Mouse (Mus musculus) left cerebral cortex, adult 2 months (tissue): ENCODE measurements around the gene Strbp. TPM values are rescaled to one million over a fixed set of nuclear protein-coding genes. Genes with fewer than 3 reads are reported as not detected.
A peak's percentile ranks its signal among the peaks of the same experiment; 100 is the strongest.

ENCODE experiments used
- DNase-seq, 2 experiments: peaks; one replicate each; pipeline ENCODE4 v3.0.0; 2021 to 2022; ENCODE audit warnings: low spot score in 2 of 2, mixed read lengths in 1 of 2; ENCODE audit errors: extremely low spot score in 1 of 2
- H3K27ac ChIP-seq: fragments of 200-600 bp; 2 replicates; pipeline ENCODE4 v1.8.1; 2022
- H3K4me3 ChIP-seq: fragments of 200-600 bp; 2 replicates; pipeline ENCODE4 v1.8.1; 2022
- CTCF ChIP-seq: fragments of 200-600 bp; IDR thresholded peaks from 2 replicates; pipeline ENCODE4 v1.8.1; 2022; ENCODE audit warnings: antibody characterized with exemption, mild to moderate bottlenecking, moderate library complexity
- intact Hi-C: fragments of 180-260 bp; cut with DNase I; formaldehyde crosslinking; loops from one replicate; pipeline ENCODE4 v1.15.1; 2025
- total RNA-seq, 2 experiments: library from RNA; stranded (reverse); gene quantifications; 2 replicates each; pipeline ENCODE4 v1.2.3; 2021

Strbp gene
- total RNA-seq, 2 experiments from 2014 or later: 292 to 322 TPM

- TF ChIP-seq CTCF: no peak
- H3K27ac ChIP-seq: no peak overlapping the region
- intact Hi-C loops: no loop called here
- no peak for DNase-seq
- H3K4me3 ChIP-seq: no peak overlapping the region
These were observed 16.6 kb downstream of the Strbp start for GRCm38 (mm10) chr2:37687031-37687430.

GRCm38 (mm10) chr2:37684864-37685263 is 18.8 kb downstream of the Strbp start:
- H3K27ac ChIP-seq: no peak overlapping the region
- intact Hi-C loops: no loop called here
- peak; percentile 11 for TF ChIP-seq CTCF
- no peak for DNase-seq
- H3K4me3 ChIP-seq: no peak overlapping the region

GRCm38 (mm10) chr2:37682197-37682811 is 21.4 kb downstream of the Strbp start:
- TF ChIP-seq CTCF: no peak
- H3K4me3 ChIP-seq: no peak overlapping the region
- H3K27ac ChIP-seq: no peak overlapping the region
- DNase-seq: no peak
- intact Hi-C loops: no loop called here

GRCm38 (mm10) chr2:37651086-37651485 is 52.6 kb downstream of the Strbp start:
- TF ChIP-seq CTCF: no peak
- Histone ChIP-seq H3K27ac (no peak overlapping the region), H3K4me3 (no peak overlapping the region)
- DNase-seq: no peak
- intact Hi-C loops: no loop called here

GRCm38 (mm10) chr2:37649590-37649989 is 54.1 kb downstream of the Strbp start:
- Histone ChIP-seq H3K4me3 (no peak overlapping the region), H3K27ac (no peak overlapping the region)
- no peak for DNase-seq
- intact Hi-C loops: no loop called here
- TF ChIP-seq CTCF: no peak

- H3K4me3 ChIP-seq: no peak overlapping the region
- H3K27ac ChIP-seq: no peak overlapping the region
- TF ChIP-seq CTCF: no peak
- intact Hi-C loops: no loop called here
- no peak for DNase-seq
These were observed 54.7 kb downstream of the Strbp start for GRCm38 (mm10) chr2:37648966-37649365.

- no peak for DNase-seq
- Histone ChIP-seq H3K4me3 (no peak overlapping the region), H3K27ac (no peak overlapping the region)
- intact Hi-C loops: no loop called here
- TF ChIP-seq CTCF: no peak
These were observed 80.3 kb downstream of the Strbp start for GRCm38 (mm10) chr2:37623343-37623742.

DNA sequence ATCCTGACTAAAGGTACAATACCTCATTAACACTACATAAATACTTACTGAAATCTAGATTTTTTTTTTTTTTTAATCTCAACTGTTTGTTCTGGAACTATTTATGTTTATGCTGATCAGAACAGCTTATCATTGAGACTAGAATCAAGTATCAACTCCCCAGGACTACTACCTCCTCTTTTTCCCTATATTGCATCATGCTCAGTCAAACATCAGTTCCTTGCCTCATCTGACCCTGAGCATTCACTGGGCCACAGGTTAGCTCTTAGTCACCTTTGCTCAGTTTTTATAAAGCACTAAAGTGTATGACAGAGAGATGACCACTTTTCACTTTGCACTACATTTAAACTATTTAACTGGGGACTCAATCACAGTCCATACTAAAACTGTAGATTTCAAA is 115.7 kb downstream of the Strbp start:
- no peak for DNase-seq
- TF ChIP-seq CTCF: no peak
- H3K27ac ChIP-seq: no peak overlapping the region
- intact Hi-C loops: no loop called here
- no peak overlapping the region for H3K4me3 ChIP-seq

DNA sequence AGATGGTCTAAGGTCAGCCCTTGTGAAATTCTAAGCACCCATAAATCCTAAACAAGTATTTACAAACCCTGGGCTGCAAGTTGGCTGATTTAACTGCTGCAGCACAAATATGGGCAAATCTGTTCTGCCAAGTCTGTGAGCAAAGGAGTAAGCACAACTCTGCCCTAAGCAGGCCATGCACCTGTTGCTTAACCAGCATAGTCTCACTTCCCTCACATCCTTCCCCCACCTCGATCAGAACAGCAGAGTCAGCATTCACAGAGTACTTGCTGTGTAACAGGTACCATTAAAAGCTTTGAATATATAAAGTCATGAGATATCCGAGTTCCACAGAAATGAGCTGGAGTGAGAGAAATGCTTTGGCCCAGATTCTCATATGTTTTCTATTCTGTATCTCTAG is 125.5 kb downstream of the Strbp start:
- Histone ChIP-seq H3K4me3 (no peak overlapping the region), H3K27ac (no peak overlapping the region)
- intact Hi-C loops: loop anchor here (5.0 kb wide), 1 partner anchor 194 kb away; no protein-coding TSS in a partner anchor
- TF ChIP-seq CTCF: no peak
- DNase-seq: no peak

GRCm38 (mm10) chr2:37576661-37577060 is 127.0 kb downstream of the Strbp start:
- intact Hi-C loops: loop anchor here (5.0 kb wide), 1 partner anchor 196 kb away; no protein-coding TSS in a partner anchor
- H3K4me3 ChIP-seq: no peak overlapping the region
- peak overlapping the region; percentile 20; the same call in 1 of the 2 replicates for H3K27ac ChIP-seq
- no peak for TF ChIP-seq CTCF
- no peak for DNase-seq

DNA sequence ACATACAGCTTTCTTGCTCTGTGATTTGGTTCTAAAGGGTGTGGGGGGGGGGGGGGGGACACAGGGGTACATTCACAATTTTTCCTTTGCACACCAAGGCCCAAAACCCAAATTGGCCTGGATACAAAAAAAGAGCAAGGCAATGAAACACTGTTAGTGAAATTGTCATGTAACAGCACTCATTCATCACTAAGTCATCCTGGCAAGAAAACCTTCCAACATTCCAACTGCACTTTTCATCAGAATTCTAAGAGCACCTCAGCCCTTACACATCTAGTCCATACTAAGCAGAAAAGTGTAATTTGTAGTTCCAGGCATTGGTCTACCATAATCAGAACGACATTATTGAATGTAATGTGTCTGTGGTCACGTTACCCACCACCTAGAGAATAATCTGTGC is 131.5 kb downstream of the Strbp start:
- intact Hi-C loops: no loop called here
- Histone ChIP-seq H3K27ac (no peak overlapping the region), H3K4me3 (no peak overlapping the region)
- no peak for TF ChIP-seq CTCF
- no peak for DNase-seq

DNA sequence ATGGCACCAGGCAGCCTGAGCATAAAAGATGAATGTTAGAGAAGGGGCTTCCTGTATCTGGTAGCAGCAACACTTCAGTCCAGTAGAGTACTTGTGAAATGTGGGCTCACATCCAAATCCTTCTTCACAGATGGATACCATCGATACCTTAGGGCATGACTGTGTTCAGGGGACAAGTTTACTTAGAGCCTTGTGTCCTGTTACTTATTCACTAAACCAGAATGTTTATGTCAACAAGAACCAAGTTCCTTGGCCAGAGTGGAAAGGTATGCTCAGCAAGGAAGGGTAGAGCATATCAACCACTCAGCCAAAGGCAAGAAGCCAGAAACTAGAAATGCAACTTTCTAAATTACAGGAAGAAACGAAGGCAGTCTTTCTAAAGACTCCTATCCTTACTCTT is 133.0 kb downstream of the Strbp start:
- no peak for TF ChIP-seq CTCF
- no peak for DNase-seq

DNA sequence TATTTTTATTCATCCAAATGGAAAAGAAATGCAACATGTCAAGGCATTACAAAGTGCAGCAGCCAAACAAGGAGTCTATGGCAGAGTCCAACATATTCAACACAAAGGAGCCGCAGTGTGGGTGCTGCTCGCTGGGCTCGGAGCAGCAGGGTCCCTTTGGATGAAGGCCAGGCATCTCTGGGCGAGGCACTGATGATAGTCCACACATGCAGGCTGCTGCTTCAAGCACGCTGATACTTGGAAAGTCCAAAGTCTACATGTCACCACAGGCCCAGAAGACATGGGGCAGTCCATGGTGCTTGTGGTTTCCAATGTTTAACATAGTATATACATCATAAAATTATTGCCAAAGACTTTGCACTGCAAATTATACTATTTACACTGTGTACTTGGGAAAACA is 133.8 kb downstream of the Strbp start:
- DNase-seq: no peak
- H3K4me3 ChIP-seq: no peak overlapping the region
- TF ChIP-seq CTCF: no peak
- 0 out of 2 replicates have a peak overlapping the region, but pooled peaks have one; percentile 13 for H3K27ac ChIP-seq
- intact Hi-C loops: no loop called here

More for the DNA sequence above, 133.0 kb downstream of the Strbp start:
- H3K4me3 ChIP-seq: no peak overlapping the region
- no peak overlapping the region for H3K27ac ChIP-seq
- intact Hi-C loops: no loop called here
